Mouse (Mus musculus): ENCODE measurements around the gene Rhox4a2.
"Not testable (repeated sequence)": the region's sequence is repeated elsewhere in the genome, so short reads cannot be mapped to it uniquely, and the experiment has no call there.

Rhox4a2 gene

GRCm38 (mm10) chrX:37390548-37390947, at the start of gene Rhox4a2:
Gene Rhox4a2, plus strand, starts transcription at chrX:37390848.
- DNase-seq (ENCODE audit: low read depth) = not testable (repeated sequence)

GRCm38 (mm10) chrX:37379728-37380127, 10.9 kb upstream of the Rhox4a2 start, which contains the start of gene Rhox3a2:
Gene Rhox3a2, plus strand, starts transcription at chrX:37380028.
- not testable (repeated sequence) for DNase-seq (ENCODE audit: low read depth)

GRCm38 (mm10) chrX:37411767-37412166, 21.1 kb downstream of the Rhox4a2 start, which contains the start of gene Rhox2b:
Gene Rhox2b, plus strand, starts transcription at chrX:37412067.
- DNase-seq (ENCODE audit: low read depth) = not testable (repeated sequence)

GRCm38 (mm10) chrX:37432194-37432593, 41.5 kb downstream of the Rhox4a2 start, which contains the start of gene Rhox4b:
Gene Rhox4b, plus strand, starts transcription at chrX:37432494.
- not testable (repeated sequence) for DNase-seq (ENCODE audit: low read depth)
